Mouse (Mus musculus): Measurements from ENCODE around the gene Tubb2b.

The Tubb2b gene

DNA sequence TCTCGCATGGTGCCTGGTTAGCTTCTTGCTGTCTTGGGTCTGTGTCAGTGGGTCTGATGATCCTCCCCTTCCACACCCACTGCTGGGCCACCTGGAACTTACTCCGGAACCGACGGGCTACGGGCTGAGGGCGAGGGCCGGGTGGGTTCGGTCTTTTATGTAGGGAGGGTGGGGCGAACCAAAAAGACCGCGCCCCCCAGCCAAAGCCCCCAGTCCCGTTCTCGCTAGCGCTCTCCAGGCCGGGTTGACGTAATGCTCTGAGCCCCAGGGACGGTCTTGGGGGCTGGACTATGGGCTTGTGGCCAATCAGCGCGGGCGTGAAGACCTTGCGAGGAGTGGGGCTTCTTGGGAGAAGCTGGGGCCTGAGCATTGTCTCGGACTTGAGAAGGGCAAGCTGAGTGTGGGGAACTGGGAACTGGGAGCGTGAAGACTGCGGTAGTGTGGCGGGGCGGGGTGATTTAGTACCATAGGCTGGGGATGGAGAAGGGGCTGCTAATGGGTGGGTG, at the start of gene Tubb2b:
Gene Tubb2b (minus strand): TSS at position 241 of the 506 bp plus-strand sequence.
- DNase-seq (ENCODE audit: low spot score) = no peak

DNA sequence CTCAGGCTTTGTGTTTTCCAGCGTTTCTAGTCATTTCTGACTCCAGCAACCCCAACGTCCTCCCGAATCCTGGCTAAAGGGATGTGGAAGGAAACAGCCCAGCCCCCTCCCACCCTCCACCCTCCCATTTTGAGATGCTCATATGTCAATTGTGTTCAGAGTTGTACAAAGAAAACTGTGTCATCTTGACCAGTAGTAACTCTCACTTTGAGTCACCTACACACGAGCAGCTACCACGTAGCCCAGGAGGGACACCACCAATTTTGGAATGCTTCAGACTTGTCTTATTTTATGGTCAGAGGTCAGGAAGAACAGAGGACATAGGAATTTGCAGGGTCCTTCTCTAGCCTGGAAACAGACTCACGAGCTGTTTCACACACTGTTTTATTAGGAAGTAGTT, 43.8 kb upstream of the Tubb2b start:
- no peak for DNase-seq (ENCODE audit: low spot score)

DNA sequence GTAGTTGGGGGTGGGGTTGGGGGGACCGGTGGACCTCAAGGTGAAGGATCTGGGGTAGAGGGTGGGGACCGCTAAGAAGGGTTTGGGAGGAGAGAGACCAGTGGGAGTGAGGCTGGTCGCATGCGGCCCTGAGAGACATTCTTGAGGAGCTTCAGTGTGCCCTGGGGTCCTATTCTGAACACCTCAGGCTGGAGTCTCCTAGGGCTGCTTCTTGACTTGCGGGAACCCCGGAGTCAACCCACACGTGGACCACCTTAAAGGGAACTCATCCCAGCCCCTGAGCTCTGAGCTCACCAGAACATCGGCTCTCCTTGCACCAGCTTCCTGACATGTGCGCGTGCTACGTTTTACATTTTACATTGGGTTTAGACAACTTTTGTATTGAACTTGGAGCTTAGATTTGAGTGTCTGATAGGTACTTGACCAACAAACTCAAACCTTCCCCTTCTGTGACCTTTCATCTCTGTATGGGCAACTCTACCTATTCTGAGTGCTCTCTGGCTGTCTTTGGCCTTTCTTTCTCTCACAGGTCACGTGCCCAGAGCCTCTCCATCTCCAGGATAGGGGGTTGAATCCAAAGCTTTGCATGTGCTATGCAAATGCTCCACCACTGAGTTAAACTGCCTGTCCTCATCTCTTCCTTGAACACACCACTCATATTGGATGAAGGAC, 33.2 kb upstream of the Tubb2b start:
- no peak for DNase-seq (ENCODE audit: low spot score)

DNA sequence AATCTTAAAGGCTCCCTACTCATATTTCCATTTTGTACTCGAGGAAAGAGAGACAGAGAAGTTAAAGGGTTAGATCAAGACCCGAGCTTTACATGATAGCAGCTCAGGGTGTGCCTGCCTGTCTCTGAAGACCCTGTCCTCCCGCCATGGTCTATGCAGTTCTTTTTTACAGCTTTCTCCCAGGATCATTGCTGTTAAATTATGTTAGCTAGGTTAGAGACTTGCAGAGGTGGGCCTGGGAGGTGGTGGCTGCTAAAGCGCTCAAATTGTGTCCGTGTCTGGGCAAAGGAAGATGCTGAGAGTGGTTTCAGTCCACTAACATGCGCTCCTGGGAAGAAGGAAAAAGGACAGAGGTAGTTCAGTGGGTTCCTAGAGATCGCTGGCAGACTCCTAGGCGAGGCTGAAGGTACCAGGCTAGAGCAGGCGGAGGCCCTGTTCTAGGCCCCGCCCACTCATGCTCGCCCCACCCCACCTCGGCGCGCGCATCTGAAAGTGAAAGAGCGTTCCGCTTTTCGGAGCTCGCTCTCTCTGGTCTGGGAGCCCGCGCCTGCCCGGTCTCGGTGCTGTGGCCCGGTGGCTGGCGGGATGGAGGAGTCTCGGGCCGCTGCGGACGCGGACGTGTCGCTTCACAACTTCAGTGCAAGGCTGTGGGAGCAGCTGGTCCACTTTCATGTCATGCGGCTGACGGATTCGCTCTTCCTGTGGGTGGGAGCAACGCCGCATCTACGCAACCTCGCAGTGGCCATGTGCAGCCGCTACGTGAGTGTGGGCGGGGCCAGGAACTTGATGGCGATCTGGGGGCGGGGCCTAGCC, 32.4 kb upstream of the Tubb2b start, which contains the start of gene Psmg4:
Gene Psmg4 (plus strand): TSS at position 474 of the 813 bp plus-strand sequence.
- DNase-seq (ENCODE audit: low spot score) = peak; percentile 91

DNA sequence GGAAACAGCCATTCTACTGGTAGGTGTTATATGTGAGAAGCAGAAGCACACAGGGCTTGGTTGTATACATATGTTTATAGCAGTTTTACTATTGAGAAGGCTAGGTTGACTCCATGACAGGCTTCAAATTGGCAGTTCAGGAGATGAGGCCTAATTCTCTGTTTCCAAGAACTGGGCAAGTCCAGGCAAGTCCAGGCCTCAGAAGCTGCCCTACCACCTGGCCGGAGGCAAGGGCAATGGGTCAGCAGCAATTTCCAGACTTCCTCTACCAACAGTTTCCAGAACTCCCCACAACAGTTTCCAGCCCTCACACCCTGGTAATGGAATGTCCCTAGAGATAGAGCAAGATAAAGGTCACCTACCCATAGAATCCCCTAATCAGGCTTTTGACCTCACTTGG, 29.7 kb upstream of the Tubb2b start:
- DNase-seq (ENCODE audit: low spot score) = no peak

DNA sequence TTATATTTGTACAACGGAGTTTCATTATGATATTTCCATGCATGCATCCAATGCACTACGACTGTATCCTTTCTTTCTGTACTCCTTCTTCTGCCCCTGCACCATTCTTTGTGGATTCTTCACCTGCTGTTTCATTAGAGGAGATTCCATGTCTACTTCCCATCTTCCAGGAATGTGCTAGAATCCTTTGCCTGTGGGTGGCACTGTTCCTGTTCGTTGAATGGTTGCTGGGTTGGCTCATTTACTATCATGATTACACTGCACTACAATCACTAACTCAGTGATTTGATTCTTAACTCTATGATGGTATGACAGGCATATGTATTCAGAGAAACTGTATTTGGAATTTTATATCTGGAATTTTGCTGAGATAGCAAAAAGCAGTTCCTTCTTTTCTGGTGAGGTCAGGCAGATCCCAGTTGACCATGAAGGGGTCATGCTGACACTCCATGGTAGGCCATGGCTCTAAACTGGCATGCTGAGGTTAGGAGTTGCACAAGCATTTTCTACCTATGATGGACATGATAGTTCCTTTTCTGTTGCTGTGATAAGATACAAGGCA, 27.4 kb upstream of the Tubb2b start:
- no peak for DNase-seq (ENCODE audit: low spot score)

DNA sequence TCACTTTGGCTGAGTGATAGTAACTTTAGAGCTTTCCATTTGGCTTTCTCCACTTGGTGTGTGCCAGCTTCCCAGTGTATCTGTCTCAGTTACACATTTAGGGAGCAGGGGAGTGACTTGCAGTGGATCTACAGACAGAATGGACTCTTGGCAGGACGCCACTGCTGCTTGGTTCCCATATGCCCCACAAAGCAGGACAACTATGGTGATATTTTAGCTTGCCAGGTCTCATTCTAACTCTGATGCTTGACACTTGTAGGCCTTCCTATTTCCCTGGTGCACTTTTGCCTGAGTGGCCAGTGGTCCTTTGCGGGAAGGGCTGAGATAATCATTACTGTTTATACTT, 26.5 kb upstream of the Tubb2b start:
- DNase-seq (ENCODE audit: low spot score) = no peak

DNA sequence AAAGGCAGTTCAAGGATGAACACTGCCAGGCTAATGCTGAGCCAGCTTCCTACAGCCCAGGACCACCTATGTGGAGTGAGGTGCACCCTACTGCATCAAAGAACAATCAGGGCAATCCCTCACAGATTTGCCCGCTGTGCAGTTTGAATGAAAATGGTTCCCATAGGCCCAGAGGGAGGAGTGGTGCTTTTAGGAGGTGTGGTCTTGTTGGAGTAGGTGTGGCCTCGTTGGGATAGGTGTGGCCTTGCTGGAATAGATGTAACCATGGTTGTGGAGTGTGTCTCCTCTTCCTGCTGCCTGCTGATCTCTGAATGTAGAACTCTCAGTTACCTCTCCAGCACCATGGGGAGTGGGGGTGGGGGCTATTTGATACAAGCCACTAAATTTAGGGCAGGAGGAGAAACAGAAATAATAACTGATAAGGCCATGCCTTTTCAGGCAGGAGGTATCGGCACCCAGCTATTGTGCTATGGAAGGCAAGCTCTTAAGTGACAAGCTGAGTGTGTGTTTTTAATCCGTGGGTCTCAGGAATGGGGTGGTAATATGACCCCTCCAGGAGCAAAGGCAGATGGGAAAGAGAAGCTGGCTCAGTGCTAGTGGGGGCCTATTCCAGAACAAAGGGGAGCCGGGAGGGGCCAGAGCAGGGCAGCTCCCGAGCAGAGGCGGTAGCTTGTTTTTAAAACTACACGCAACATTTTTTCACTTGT, 26.0 kb upstream of the Tubb2b start:
- DNase-seq (ENCODE audit: low spot score) = no peak

DNA sequence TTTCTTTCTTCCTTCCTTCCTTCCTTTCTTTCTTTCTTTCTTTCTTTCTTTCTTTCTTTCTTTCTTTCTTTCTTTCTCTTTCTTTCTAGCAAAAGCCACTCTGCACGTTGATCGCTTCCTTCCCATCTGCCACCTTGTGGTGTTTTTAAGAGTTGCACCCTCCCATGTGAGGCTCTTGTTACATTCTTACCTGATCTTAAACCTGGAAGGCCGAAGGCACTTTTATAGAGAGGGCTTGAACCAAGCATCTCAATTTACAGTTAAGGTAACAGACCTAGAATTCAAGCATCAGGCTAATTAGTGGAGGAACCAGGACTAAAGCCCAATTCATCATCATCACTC, 24.6 kb upstream of the Tubb2b start:
- no peak for DNase-seq (ENCODE audit: low spot score)

DNA sequence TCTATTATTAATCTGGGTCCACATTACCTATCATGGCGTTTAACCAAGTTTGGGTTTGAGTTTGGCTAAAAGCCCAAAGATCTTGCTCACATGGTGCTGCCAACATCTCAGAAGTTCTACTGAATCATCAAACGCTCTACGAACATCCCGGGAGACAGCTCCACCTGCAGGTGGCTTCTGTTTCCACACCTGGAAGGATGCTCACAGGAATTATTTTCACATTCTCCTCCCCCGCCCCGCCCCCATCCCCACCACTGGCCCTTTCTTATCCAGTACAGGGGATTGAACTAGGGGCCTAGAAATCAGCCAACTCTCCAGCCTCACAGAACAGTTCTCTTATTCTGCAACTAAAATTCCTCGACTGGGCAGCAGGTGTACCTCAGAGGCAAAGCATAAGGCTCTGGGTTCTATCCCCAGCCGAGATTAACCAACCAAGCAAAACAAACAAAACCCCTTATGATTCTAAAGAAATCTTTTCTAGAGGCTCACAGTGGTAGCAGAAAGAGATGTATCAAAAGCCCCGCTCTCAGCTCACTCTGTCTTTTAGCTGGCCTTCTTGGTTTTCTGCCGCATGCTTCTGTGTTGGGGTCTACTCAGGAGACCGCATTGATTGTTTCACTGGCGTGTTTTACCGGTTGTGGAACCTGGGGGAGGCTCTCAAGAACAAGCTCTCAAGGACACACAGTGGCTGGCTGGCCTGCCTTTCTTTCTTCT, 24.1 kb upstream of the Tubb2b start:
- no peak for DNase-seq (ENCODE audit: low spot score)

DNA sequence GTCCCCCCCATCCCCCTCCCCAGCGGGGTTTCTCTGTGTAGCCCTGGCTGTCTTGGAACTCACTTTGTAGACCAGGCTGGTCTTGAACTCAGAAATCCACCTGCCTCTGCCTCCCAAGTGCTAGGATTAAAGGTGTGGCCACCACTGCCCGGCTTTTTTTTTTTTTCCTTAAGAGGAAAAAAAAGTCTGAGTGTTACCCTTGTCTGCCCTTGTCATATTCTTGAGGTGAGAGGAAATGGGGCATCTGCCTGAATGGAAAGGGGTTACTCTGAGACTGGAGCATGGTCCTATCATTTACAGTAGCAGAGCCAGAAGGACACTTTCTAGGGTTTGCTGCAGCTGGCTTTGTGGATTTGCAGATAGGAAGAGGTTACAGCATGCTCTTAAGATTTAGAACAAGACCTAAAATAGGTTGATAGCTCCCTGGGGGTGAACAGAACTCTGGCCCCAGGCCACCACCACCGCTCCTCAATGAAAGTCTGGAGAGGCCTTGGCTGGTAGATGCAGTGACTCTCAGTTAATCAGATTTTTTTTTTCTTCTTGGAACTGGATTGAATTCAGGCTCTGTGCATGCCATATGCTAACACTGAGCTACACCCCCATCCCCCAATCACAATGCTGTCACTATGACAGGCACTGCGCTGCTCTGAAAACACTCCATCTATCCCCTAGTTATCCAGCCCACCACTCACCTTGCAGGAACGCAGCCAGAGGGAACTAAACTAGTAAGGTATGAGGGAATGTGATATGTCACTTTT, 23.2 kb upstream of the Tubb2b start:
- DNase-seq (ENCODE audit: low spot score) = no peak

DNA sequence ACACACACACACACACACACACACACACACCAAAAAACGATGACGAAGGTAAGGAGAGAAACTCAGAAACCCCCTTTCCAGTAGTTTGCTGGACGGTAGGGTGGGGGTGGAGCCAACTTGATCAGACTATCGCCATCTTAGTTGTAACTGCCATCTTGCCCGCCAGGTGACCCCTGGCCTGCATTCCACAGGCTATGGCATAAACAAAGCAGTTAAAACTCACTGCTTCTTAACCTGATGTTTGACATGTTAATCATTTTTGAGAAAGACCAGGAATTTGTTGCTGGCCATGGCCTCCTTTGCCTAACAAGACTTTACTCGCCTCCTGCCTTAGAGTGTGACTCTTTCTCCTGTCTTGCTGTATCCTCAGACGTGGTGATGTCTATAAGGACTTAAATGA, 22.4 kb upstream of the Tubb2b start:
- no peak for DNase-seq (ENCODE audit: low spot score)

DNA sequence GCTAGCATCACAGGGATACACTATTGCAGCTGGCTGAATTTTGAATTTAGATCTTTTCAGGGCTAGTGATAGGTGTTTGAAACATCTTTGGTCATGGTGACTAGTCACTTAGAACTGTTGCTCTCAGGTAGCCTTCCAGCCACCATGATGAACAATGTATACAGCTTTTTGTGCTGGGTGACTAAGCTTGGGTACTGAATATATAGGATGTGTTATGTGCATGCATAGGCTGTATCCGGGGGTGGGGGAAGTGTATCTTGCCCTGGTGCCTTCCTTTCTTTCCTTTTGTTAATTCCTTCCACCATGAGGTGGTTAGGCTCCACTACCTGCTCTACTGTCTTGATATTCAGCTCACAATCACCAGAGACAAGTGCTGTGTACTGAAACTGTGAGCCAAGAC, 21.2 kb upstream of the Tubb2b start:
- no peak for DNase-seq (ENCODE audit: low spot score)

DNA sequence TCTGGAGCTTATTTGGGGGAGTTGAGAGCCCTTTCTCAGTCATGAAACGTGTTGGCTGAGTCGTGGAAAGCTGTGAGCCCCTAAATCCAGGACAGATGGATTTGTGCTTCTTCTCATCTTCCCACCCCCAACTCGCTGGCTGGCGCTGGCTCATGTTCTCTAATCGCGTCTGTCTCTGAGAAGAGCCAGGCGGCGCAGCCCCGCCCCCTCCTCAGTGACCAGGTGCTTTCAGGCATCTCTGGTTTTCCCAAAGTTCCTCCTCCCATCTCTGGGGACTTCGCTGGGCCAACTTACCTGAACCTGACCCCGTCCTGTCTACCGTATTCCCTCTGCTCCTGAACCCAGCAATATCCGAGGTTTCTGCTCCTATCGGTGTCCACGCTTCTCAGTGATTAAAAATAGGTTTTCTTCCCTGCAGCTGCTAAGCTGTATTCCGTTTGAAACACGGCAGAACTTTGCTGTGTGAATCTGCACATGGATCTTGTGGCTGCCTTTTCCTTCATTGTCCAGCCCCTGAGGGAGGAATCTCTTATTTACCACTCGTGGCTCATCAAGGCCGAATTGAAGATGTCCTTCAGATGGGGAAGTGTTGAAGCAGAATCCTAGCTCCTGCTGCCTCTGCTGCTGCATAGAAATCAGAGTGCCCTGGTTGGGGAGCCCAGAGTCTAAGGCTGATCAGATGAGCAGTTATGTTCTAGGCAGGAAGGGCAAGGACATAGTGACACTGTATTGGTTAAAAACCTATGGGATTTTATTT, 20.2 kb upstream of the Tubb2b start:
- no peak for DNase-seq (ENCODE audit: low spot score)

DNA sequence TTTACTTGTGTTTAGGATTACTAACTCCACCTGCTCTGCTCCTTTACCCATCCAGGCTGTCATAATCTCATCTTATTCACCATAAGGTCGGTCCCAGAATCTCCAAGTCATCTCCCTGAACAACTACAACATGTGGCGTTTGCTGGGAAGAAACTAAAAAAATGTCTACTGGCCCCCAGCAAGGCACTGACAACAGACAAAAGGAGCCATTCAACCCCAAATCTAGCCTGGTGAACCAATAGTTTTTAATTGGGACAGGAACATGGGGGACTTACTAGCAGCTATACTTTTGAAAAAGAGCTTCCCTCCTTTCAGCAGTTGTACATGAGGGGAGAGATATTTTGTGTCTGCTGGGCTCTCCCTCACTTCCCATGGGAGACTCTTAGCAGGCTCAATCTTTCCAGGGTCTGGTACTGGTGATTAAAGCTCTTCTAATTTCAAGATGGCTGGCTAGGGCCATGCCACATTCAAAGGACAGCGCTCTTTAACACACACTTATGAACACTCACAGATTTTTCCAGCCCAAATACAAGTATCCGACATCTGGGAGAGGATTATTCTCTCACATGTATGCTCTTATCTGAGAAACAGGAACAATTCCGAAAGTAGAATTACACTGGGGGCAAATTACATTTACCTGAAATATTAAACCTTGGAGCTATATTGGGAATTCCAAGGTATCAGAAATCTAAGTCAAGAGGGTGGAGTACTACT, 19.4 kb upstream of the Tubb2b start:
- DNase-seq (ENCODE audit: low spot score) = no peak

DNA sequence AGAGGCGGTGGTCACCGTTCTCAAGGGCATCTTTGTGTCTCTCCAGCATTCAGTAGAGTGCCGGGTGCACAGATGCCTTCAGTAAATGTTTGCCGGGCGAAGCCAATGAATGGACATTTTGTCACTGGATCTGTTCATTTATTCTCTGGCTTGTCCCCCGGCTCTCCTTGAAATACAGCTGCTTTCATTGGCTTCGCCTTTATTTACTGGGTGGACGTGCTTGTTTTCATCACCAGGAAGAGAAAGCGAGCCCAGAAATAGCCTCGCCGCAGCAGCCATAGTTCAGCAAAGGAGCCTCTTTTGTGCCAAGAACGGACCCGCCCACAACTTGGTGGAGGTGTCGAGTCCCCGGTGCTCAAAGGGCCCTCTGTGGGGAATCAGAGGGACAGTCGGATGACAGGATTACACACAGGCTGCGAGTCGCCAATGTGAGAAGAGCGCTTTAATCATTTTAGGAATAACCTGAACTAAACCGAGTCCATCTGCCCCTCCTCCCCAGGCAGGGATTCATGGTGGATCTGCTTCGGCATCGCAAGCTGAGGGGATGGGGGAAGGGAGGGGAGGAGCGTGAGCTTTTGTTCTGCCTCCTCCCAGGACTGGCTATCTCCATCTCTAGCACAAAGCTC, 18.6 kb upstream of the Tubb2b start:
- no peak for DNase-seq (ENCODE audit: low spot score)

DNA sequence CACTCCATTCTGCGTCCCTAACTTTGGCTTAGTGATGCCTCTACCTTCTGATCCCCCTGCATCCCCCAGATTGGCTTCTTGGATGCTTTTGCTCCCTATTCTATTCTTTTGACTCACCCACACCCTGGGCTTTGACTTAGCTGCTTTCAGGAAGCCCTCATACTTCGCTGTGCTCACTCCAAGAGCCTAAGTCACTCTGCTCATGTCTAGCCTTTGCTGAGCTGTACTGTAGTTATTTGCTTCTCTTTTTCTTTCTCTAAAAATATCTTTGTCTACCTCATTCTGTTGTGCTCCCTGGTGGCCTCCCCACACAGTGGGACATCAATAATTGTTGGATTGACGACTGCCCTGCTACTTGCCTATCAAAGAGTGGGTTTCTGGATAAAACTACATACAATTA, 17.9 kb upstream of the Tubb2b start:
- no peak for DNase-seq (ENCODE audit: low spot score)

DNA sequence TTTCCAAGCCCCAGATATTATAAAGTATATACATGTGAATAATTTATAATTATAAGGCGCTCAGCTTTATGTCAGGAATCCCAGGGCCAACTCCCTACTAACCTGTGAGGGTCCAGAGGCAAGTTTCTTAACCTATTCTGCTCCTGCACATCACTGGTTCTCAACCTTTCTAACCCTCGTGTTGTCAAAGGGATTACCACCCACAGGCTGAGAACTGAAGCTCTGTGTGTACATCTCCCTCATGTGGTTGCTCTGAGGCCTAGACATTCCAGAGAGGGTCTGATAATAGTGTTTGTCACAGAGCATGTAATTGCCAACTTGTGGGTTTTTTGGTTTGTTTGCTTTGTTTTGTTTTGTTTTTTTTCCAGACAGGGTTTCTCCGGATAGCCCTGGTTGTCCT, 16.6 kb upstream of the Tubb2b start:
- DNase-seq (ENCODE audit: low spot score) = no peak

DNA sequence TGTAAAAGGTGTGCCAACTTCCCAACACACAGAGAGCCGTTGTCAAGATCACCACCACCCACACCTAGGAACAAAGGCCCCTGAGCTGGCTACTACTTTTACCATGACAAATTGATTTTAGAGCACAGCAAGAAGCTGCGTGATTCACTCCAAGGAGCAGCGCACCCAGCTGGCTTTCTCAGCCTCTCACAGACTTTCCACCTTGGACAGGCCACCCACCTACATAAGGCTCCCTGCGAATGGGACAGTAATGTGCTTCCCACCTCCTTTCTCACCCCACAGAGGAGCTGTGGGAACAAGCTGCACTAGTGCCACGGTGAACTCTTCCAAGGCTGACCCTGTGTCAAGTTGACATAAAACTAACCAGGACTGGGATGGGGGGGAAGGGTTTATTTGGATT, 13.1 kb upstream of the Tubb2b start:
- DNase-seq (ENCODE audit: low spot score) = no peak
